Mouse (Mus musculus) limb, embryonic 14.5 days (tissue): Measurements from ENCODE around the gene Hspb9. TPM values are rescaled to one million over a fixed set of nuclear protein-coding genes. Genes with fewer than 3 reads are reported as not detected.
A peak's percentile ranks its signal among the peaks of the same experiment; 100 is the strongest.

Experiments used
- ATAC-seq: fragments of 200-750 bp; cut with Nextera tagmentation; 2 replicates; pipeline ENCODE4 v1.8.0; 2017; ENCODE audit warnings: low read depth, moderate number of reproducible peaks, moderate TSS enrichment; ENCODE audit not compliant: low FRiP score
- DNase-seq: peaks from one replicate; pipeline ENCODE4 v3.0.0-alpha.2; 2015; ENCODE audit warnings: low spot score
- H3K27ac ChIP-seq: fragments of 300-500 bp; sonication (generic); replicated peaks from 2 replicates; pipeline ENCODE4 v1.5.1; 2014; ENCODE audit warnings: low read depth, mild to moderate bottlenecking, low read length, moderate library complexity, mixed read lengths
- H3K27me3 ChIP-seq: fragments of 300-500 bp; sonication (generic); 2 replicates; pipeline ENCODE4 v1.6.1; 2014; ENCODE audit warnings: low read length, mixed read lengths; ENCODE audit not compliant: control insufficient read depth, insufficient read depth
- H3K36me3 ChIP-seq: fragments of 300-500 bp; sonication (generic); 2 replicates; pipeline ENCODE4 v1.6.1; 2014; ENCODE audit warnings: mild to moderate bottlenecking, low read length, moderate library complexity, mixed read lengths; ENCODE audit not compliant: control insufficient read depth, insufficient read depth
- H3K4me1 ChIP-seq: fragments of 300-500 bp; sonication (generic); 2 replicates; pipeline ENCODE4 v1.6.1; 2014; ENCODE audit warnings: antibody characterized with exemption, low read length, mixed read lengths; ENCODE audit not compliant: control insufficient read depth, insufficient read depth
- H3K4me2 ChIP-seq: fragments of 300-500 bp; sonication (generic); replicated peaks from 2 replicates; pipeline ENCODE4 v1.6.1; 2014; ENCODE audit warnings: low read depth, mild to moderate bottlenecking, low read length, moderate library complexity; ENCODE audit not compliant: severe bottlenecking
- H3K4me3 ChIP-seq: fragments of 300-500 bp; sonication (generic); replicated peaks from 2 replicates; pipeline ENCODE4 v1.5.1; 2014; ENCODE audit warnings: low read length
- H3K9ac ChIP-seq: fragments of 300-500 bp; sonication (generic); 2 replicates; pipeline ENCODE4 v1.6.1; 2014; ENCODE audit warnings: mild to moderate bottlenecking, low read depth, low read length, moderate library complexity; ENCODE audit not compliant: severe bottlenecking
- H3K9me3 ChIP-seq: fragments of 300-500 bp; sonication (generic); 2 replicates; pipeline ENCODE4 v1.6.1; 2016; ENCODE audit warnings: low read length; ENCODE audit not compliant: control insufficient read depth
- POLR2A ChIP-seq: fragments of 200-500 bp; IDR thresholded peaks from 2 replicates; pipeline ENCODE4 v1.8.0; 2012; ENCODE audit warnings: inconsistent platforms, mild to moderate bottlenecking, moderate library complexity, borderline replicate concordance; ENCODE audit not compliant: insufficient read depth, insufficient read length; ENCODE audit errors: extremely low read depth
- WGBS: fragments of 180-500 bp; shearing (Covaris S2); extraction: QIAGEN DNeasy Blood & Tissue Kit; methylation state at CpG from one replicate; pipeline ENCODE4 v1.1.7; 2014; 5-methylcytosine and 5-hydroxymethylcytosine counted together
- polyA plus RNA-seq, 2 experiments: library from polyadenylated mRNA; depleted of rRNA in 1 of 2; stranded (reverse) in 1 of 2; unstranded in 1 of 2; fragments of >200 nt; fragmentation: Nextera tagmentation in 1 of 2; extraction: Ambion mirVana in 1 of 2; gene quantifications; 2 replicates each; pipeline versions ENCODE4 v1.2.1 to v1.2.3; 2012 to 2014

The Hspb9 gene
- polyA plus RNA-seq, 2 experiments, result not detected

DNA sequence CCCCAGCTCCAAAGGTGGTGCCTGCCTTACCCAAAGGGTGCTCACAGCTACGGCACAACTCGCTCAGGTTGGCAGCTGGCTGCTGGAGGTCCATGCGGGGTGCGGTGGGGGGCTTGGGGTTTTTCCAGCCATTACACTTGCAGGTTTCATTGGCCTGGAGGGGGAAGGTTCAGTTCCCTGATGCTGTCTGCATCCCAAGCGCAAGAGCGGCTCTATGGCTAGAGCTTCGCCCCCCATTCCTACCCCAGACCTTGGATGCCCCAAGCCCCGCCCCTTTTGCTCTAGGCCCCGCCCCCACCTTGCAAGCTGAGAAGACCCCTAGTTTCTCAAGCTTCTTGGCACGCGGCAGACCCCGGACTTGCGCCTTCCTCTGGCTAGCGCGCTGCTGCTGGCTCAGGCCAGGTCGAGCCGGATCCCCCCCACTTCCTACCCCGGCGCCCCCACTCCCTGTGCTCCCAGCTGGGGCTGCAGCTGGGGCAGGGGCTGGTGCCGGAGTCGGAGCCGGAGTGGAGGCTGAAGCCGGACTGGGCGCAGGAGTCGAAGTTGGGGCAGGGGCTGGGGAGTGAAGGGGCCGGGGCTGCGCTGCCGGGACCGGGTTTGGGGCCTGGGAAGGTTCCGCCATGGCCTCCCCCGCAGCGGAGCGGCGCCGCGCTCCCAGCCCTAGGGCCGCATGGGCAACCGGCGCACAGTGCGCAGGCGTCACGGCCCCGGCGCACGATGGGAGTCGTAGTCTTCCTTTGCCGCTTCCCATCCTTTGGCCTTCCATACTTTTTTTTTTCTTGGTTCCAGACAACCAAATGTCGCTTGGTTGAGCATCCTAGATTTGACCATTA lies 1.7 kb upstream of the Hspb9 start, which contains the start of gene Kat2a:
TSS of gene Kat2a (minus strand) at position 683 of the 833 bp plus-strand sequence.
- Histone ChIP-seq H3K4me2 (peak within 1 kb of the TSS; percentile 72), H3K4me3 (peak within 1 kb of the TSS; percentile 98), H3K27me3 (no peaks in the 10 kb centered on the region), H3K36me3 (peaks cover 56% of the 10 kb centered on the region), H3K27ac (peak within 1 kb of the TSS; percentile 59; the same call in 1 of the 2 replicates), H3K9me3 (no peaks in the 10 kb centered on the region), H3K4me1 (peaks cover 23% of the 10 kb centered on the region), H3K9ac (peak within 1 kb of the TSS; percentile 94)
- WGBS, result 2% methylated on average over 40 of the region's 48 CpGs
- DNase-seq (peak; percentile 93), ATAC-seq (peak; percentile 92)
- TF ChIP-seq POLR2A, result peak; percentile 81; the same call in 1 of the 2 replicates

DNA sequence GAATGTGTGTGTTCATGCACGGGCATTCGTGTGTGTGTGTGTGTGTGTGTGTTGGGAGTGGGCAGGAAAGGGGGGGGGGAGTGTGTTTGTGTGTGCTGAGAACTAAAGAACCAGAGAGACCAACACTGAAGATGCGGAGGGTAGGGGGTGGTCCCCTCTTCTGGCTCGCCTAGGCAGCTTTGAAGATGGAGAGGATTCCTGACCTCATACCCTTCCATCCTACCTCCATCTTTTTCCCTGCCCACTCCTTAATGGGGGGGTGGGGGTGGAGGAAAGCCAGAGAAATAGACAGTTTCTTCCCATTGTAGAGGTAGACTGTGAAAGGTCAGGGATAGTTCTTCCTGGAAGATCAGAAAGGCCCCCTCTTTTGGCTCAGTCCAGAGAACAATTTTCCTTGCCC lies 476 bp upstream of the Hspb9 start:
- no peak overlapping the region for H3K27ac ChIP-seq
- 61% methylated on average over 4 of the region's 4 CpGs for WGBS
- 0 out of 2 replicates have a peak overlapping the region, but pooled peaks have one; percentile 13 for H3K9ac ChIP-seq
- H3K36me3 ChIP-seq, result peaks cover 57% of the 10 kb centered on the region
- DNase-seq (no peak), ATAC-seq (no peak)
- H3K4me3 ChIP-seq, result 0 out of 2 replicates have a peak overlapping the region, but pooled peaks have one; percentile 2
- H3K4me1 ChIP-seq, result peaks cover 23% of the 10 kb centered on the region
- no peaks in the 10 kb centered on the region for H3K9me3 ChIP-seq
- H3K4me2 ChIP-seq, result peak overlapping the region; percentile 49
- H3K27me3 ChIP-seq, result no peaks in the 10 kb centered on the region
- no peak for TF ChIP-seq POLR2A

DNA sequence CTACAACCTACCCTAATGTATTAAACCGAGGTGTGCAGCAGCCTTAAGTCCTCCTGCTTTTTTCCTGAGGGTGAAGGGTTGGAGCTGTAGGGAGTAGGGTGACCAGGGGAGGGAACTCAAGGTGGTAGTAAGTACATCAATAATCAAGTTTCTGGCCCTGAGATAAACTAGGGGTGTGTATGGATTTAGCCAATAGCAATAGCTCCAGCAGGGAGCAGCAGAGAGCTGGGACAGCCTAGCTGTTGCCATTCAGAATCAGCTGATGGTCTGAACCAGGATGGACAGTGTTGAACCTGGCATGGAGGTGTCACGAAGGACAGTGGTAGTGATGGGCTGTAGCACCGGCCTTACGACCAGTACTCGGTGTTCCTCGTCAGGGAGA lies 875 bp downstream of the Hspb9 start:
- H3K9me3 ChIP-seq, result no peaks in the 10 kb centered on the region
- DNase-seq (peak; percentile 83), ATAC-seq (no peak)
- H3K27me3 ChIP-seq, result no peaks in the 10 kb centered on the region
- H3K4me1 ChIP-seq, result peaks cover 23% of the 10 kb centered on the region
- no peak overlapping the region for H3K4me3 ChIP-seq
- H3K36me3 ChIP-seq, result peaks cover 57% of the 10 kb centered on the region
- 0 out of 2 replicates have a peak overlapping the region, but pooled peaks have one; percentile 13 for H3K9ac ChIP-seq
- no peak for TF ChIP-seq POLR2A
- H3K27ac ChIP-seq, result no peak overlapping the region
- H3K4me2 ChIP-seq, result no peak overlapping the region
- 42% methylated on average over 6 of the region's 6 CpGs for whole genome bisulfite sequencing

DNA sequence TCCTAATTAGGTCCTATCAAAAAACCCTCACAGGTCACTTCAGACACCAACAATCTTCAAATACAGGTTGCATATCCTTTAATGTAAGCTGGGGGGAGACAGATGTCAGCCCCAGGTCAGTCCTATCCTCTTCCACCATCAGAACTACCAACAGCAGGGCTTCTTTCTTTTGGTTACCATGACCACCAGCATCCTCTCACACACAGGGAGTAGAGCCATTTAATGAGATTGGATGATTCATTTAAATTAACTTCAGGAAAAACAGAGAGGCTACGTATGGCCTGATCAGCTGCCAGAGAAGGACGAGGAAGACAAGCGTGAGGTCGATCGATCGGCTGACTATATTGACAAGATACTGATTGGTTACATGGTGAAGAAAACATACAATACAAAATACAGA lies 1.3 kb downstream of the Hspb9 start:
- Histone ChIP-seq H3K4me3 (no peak overlapping the region), H3K27ac (no peak overlapping the region), H3K4me1 (peaks cover 23% of the 10 kb centered on the region), H3K9me3 (no peaks in the 10 kb centered on the region), H3K27me3 (no peaks in the 10 kb centered on the region), H3K36me3 (peaks cover 57% of the 10 kb centered on the region), H3K9ac (no peak overlapping the region), H3K4me2 (no peak overlapping the region)
- WGBS, result 90% methylated on average over 6 of the region's 6 CpGs
- no peak for ATAC-seq
- no peak for TF ChIP-seq POLR2A
- no peak for DNase-seq

DNA sequence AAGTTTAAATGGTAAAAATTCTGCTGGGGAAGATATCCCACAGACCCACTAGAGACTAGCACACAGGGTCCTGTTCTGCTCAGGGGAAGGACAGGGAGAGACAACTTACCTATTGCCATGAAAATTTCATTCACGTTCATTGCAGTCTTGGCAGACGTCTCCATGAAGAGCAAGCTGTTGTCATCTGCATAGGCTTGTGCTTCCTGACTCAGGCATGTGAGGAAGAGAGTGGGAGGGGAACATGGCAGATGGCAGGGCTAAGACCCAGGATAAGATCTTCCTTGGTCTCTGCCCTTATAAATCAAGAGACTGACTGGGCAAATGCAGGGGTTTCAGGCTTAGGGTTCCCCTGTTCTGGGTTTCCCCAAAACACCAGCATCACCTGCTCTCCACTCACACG lies 3.0 kb downstream of the Hspb9 start:
- Histone ChIP-seq H3K4me2 (no peak overlapping the region), H3K4me3 (no peak overlapping the region), H3K9ac (no peak overlapping the region), H3K36me3 (peaks cover 53% of the 10 kb centered on the region), H3K27me3 (no peaks in the 10 kb centered on the region), H3K9me3 (no peaks in the 10 kb centered on the region), H3K4me1 (peaks cover 16% of the 10 kb centered on the region), H3K27ac (no peak overlapping the region)
- no peak for ATAC-seq
- 87% methylated on average over 3 of the region's 3 CpGs for WGBS
- no peak for DNase-seq
- no peak for TF ChIP-seq POLR2A
